Mouse (Mus musculus) heart, embryonic 16.5 days (tissue): Measurements from ENCODE around the gene Fam171a2. TPM values are rescaled to one million over a fixed set of nuclear protein-coding genes. Genes with fewer than 3 reads are reported as not detected.

ENCODE experiments used
- ATAC-seq: fragments of 200-750 bp; cut with Nextera tagmentation; replicated peaks from 2 replicates; pipeline ENCODE4 v1.8.0; 2017; ENCODE audit warnings: moderate number of reproducible peaks; ENCODE audit not compliant: insufficient read depth, low FRiP score; ENCODE audit errors: extremely low read depth
- H3K27ac ChIP-seq: fragments of 300-500 bp; sonication (generic); 2 replicates; pipeline ENCODE4 v1.5.1; 2014; ENCODE audit warnings: mild to moderate bottlenecking, low read length, control low read depth, moderate library complexity
- H3K27me3 ChIP-seq: fragments of 300-500 bp; sonication (generic); 2 replicates; pipeline ENCODE4 v1.6.1; 2014; ENCODE audit warnings: low read length, mixed read lengths; ENCODE audit not compliant: control insufficient read depth, insufficient read depth
- H3K36me3 ChIP-seq: fragments of 300-500 bp; sonication (generic); 2 replicates; pipeline ENCODE4 v1.6.1; 2014; ENCODE audit not compliant: control insufficient read depth, insufficient read depth
- H3K4me1 ChIP-seq: fragments of 300-500 bp; sonication (generic); 2 replicates; pipeline ENCODE4 v1.6.1; 2014; ENCODE audit warnings: low read length, mixed read lengths; ENCODE audit not compliant: control insufficient read depth, insufficient read depth
- H3K4me2 ChIP-seq: fragments of 300-500 bp; sonication (generic); 2 replicates; pipeline ENCODE4 v1.6.1; 2014; ENCODE audit warnings: low read depth, mild to moderate bottlenecking, control low read depth, low read length
- H3K4me3 ChIP-seq: fragments of 300-500 bp; sonication (generic); 2 replicates; pipeline ENCODE4 v1.5.1; 2014; ENCODE audit warnings: mild to moderate bottlenecking, control low read depth, low read length
- H3K9ac ChIP-seq: fragments of 300-500 bp; sonication (generic); 2 replicates; pipeline ENCODE4 v1.6.1; 2014; ENCODE audit warnings: low read length, control low read depth
- H3K9me3 ChIP-seq: fragments of 300-500 bp; sonication (generic); replicated peaks from 2 replicates; pipeline ENCODE4 v1.6.1; 2016; ENCODE audit warnings: low read length; ENCODE audit not compliant: control insufficient read depth
- WGBS: fragments of 180-500 bp; shearing (Covaris S2); extraction: QIAGEN DNeasy Blood & Tissue Kit; methylation state at CpG from one replicate; pipeline ENCODE4 v1.1.7; 2014; 5-methylcytosine and 5-hydroxymethylcytosine counted together
- polyA plus RNA-seq: library from polyadenylated mRNA; unstranded; fragments of >200 nt; fragmentation: Nextera tagmentation; extraction: Ambion mirVana; gene quantifications from 2 replicates; pipeline ENCODE4 v1.2.1, GENCODE M21; 2015

Fam171a2 gene
- polyA plus RNA-seq, 1 experiment from 2014 or later: 3.9 TPM

GRCm38 (mm10) chr11:102464901-102465300 is 17.4 kb upstream of the Fam171a2 start:
- no peak for ATAC-seq
- H3K4me2 ChIP-seq: no peak overlapping the region
- 0 out of 2 replicates have a peak, but pooled peaks cover under 1% of the 10 kb centered on the region for H3K27me3 ChIP-seq
- H3K4me1 ChIP-seq: peaks cover 16% of the 10 kb centered on the region
- no peaks in the 10 kb centered on the region for H3K36me3 ChIP-seq
- WGBS: 94% methylated on average over 6 of the region's 6 CpGs
- H3K9ac ChIP-seq: no peak overlapping the region
- no peak overlapping the region for H3K4me3 ChIP-seq
- H3K9me3 ChIP-seq: no peaks in the 10 kb centered on the region
- H3K27ac ChIP-seq: no peak overlapping the region

DNA sequence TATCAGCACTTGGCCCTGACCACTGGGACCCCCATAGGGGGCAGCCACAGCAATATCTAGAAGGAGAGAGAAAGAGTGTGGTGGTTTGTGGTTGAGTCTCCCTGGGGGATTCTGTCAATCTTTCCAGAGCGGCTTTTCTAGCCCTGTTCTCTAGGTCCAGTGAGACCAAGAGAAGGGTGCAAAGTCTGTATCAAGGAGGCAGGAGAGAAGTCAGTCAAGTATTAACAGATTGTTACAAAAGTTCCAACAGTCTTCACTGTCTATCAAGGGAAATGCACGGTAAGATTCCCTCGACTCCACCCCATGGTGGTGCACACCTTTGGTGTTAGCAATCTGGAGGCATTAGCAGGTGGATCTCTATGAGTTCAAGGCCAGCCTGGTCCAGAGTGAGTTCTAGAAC is 14.3 kb upstream of the Fam171a2 start:
- Histone ChIP-seq H3K4me3 (no peak overlapping the region), H3K9me3 (no peaks in the 10 kb centered on the region), H3K27ac (no peak overlapping the region), H3K4me1 (peaks cover 12% of the 10 kb centered on the region), H3K9ac (no peak overlapping the region), H3K36me3 (no peaks in the 10 kb centered on the region), H3K4me2 (no peak overlapping the region), H3K27me3 (peaks cover 6% of the 10 kb centered on the region; the same call in 1 of the 2 replicates)
- ATAC-seq: no peak
- WGBS: 71% methylated on average over 3 of the region's 3 CpGs

GRCm38 (mm10) chr11:102460541-102460940 is 13.1 kb upstream of the Fam171a2 start:
- 37% methylated on average over 16 of the region's 16 CpGs for WGBS
- Histone ChIP-seq H3K4me2 (no peak overlapping the region), H3K27me3 (peaks cover 6% of the 10 kb centered on the region; the same call in 1 of the 2 replicates), H3K9ac (no peak overlapping the region), H3K9me3 (no peaks in the 10 kb centered on the region), H3K27ac (no peak overlapping the region), H3K36me3 (no peaks in the 10 kb centered on the region), H3K4me3 (no peak overlapping the region), H3K4me1 (peaks cover 10% of the 10 kb centered on the region)
- ATAC-seq: no peak

DNA sequence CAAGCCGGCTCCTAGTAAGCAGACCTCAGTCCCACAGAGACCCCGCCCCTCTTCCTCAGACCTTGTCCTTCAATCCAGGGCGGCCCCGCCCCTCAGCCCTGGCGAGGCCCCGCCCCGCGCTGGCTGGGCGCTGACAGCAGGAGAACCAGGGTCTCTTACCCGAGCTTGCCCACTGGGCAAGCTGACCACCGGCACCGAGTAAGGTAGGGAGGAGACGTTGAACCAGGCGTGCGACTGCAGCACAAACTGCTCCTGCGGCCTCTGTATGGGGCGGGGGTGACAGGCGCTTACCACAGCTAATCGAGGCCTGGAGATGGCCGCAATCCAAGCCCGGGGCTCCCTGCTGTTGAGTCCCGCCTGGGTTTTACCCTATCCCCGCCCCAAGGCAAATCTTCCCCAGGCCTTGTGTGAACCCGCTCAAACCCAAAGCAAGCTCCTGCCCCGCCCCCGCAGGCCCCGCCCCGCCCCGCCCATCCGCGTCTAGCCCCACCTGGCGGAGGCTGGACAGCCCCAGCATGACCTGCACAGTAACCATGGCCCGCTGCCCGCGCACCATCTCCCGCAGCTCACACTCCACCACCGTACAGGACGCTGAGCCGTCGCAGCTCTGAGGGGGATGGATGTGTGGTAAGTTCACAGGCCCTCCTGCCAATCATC is 8.4 kb upstream of the Fam171a2 start:
- H3K27ac ChIP-seq: peak overlapping the region; percentile 56

GRCm38 (mm10) chr11:102453131-102453530 is 5.6 kb upstream of the Fam171a2 start:
- H3K4me1 ChIP-seq: peaks cover 23% of the 10 kb centered on the region
- ATAC-seq: no peak

More for the DNA sequence above, 8.4 kb upstream of the Fam171a2 start:
- Histone ChIP-seq H3K4me1 (peaks cover 14% of the 10 kb centered on the region), H3K9me3 (no peaks in the 10 kb centered on the region), H3K4me2 (peak overlapping the region; percentile 87), H3K36me3 (no peaks in the 10 kb centered on the region), H3K27me3 (peaks cover 6% of the 10 kb centered on the region; the same call in 1 of the 2 replicates), H3K9ac (peak overlapping the region; percentile 64), H3K4me3 (peak overlapping the region; percentile 54)
- 2% methylated on average over 39 of the region's 40 CpGs for WGBS
- peak; percentile 90 for ATAC-seq

DNA sequence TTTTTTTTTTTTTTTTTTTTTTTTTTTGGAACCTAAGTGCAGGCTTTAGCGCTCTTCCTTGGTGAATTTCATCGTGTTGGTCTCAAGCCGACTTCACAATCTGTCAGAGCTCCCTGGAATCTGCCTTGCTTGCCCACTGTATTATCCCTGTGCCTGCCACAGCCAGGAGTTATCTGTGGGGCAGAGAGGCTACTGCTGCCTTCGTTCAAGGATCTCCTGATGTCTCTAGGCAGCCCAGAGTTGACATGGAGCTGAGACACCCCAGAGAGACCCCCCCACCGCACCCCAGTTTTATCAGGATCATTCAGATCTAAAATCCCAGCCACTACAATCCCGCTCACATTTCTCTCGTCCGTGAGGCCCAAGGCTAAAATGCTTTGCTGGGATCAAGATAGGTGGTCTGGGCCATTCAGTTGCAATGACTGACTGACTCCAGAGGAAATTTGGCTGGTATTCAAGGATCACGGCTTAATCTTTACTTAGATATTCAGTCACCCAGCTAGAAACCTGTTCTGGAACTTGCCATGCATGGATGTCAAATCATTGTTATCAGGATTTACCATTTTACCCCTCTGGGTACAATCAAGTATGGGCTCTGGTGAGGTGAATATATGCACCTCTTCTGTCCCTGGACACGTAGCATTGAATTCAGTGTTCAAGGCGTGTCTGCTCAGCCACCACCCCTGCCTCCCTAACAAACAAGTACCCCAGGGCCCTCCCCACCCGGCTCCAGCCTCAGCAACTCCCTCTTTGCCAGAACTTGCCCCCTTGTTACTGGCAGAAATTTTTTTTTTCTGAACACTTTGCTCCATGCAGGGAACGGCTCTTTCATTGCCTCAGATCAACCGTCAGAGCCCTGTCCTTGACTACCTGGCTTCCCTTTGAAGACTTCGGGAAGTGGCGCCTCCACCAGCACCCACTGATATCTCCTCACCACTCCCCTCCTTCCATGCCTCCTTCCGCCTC is 1.8 kb upstream of the Fam171a2 start:
- no peak overlapping the region for H3K27ac ChIP-seq
- no peak for ATAC-seq
- peaks cover 35% of the 10 kb centered on the region for H3K4me1 ChIP-seq
- WGBS: 43% methylated on average over 17 of the region's 17 CpGs
- H3K9ac ChIP-seq: no peak overlapping the region
- no peak overlapping the region for H3K4me3 ChIP-seq
- H3K4me2 ChIP-seq: no peak overlapping the region
- no peaks in the 10 kb centered on the region for H3K36me3 ChIP-seq
- no peaks in the 10 kb centered on the region for H3K9me3 ChIP-seq
- no peaks in the 10 kb centered on the region for H3K27me3 ChIP-seq

More at GRCm38 (mm10) chr11:102453131-102453530, 5.6 kb upstream of the Fam171a2 start:
- 26% methylated on average over 10 of the region's 10 CpGs for WGBS
- Histone ChIP-seq H3K9ac (no peak overlapping the region), H3K27me3 (no peaks in the 10 kb centered on the region), H3K36me3 (no peaks in the 10 kb centered on the region), H3K4me2 (no peak overlapping the region), H3K4me3 (no peak overlapping the region), H3K9me3 (no peaks in the 10 kb centered on the region), H3K27ac (no peak overlapping the region)

DNA sequence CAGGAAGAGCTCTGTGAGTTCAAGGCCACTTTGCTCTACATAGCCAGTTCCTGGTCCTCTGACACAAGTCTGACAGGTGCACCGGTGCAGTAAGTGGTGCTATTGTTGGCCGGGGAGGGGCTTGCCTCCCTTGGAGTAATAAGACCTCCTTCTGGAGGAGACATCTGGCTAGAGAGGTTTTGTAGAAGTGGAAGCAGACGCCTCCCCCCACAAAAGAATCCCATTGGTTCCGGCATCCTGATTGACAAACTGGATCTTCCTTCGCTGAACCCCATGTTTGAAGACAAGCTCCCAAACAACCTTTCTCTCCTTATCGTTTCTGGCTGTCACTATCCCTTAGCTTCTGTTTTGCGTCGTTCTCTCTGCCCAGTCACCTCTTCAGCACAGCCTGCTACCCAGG is 845 bp upstream of the Fam171a2 start:
- 7% methylated on average over 8 of the region's 8 CpGs for WGBS
- Histone ChIP-seq H3K9me3 (no peaks in the 10 kb centered on the region), H3K27ac (no peak overlapping the region), H3K4me3 (no peak overlapping the region), H3K36me3 (no peaks in the 10 kb centered on the region), H3K4me1 (peaks cover 44% of the 10 kb centered on the region), H3K9ac (no peak overlapping the region), H3K27me3 (no peaks in the 10 kb centered on the region), H3K4me2 (no peak overlapping the region; the same call in 1 of the 2 replicates)
- ATAC-seq: no peak

- Histone ChIP-seq H3K27me3 (no peaks in the 10 kb centered on the region), H3K4me1 (peaks cover 44% of the 10 kb centered on the region), H3K36me3 (no peaks in the 10 kb centered on the region), H3K27ac (peak overlapping the region; percentile 89), H3K4me2 (peak overlapping the region; percentile 91), H3K9ac (peak overlapping the region; percentile 96), H3K9me3 (no peaks in the 10 kb centered on the region), H3K4me3 (peak overlapping the region; percentile 93)
- WGBS: under 1% methylated on average over 47 of the region's 49 CpGs
- ATAC-seq: peak; percentile 25; the same call in 1 of the 2 replicates
Measured at GRCm38 (mm10) chr11:102446581-102447461, 661 bp downstream of the Fam171a2 start.
